Mouse (Mus musculus) gastrocnemius, adult 2 months (tissue): ENCODE measurements around the gene Sema3f. TPM values are rescaled to one million over a fixed set of nuclear protein-coding genes. Genes with fewer than 3 reads are reported as not detected.
A peak's percentile ranks its signal among the peaks of the same experiment; 100 is the strongest.

Source experiments
- DNase-seq: peaks from one replicate; pipeline ENCODE4 v3.0.0; 2022
- H3K27ac ChIP-seq: fragments of 200-600 bp; 2 replicates; pipeline ENCODE4 v1.8.1; 2022; ENCODE audit warnings: mild to moderate bottlenecking
- H3K4me3 ChIP-seq: fragments of 200-600 bp; 2 replicates; pipeline ENCODE4 v1.8.1; 2022; ENCODE audit warnings: mild to moderate bottlenecking, moderate library complexity
- CTCF ChIP-seq: fragments of 200-600 bp; IDR thresholded peaks from 2 replicates; pipeline ENCODE4 v1.8.1; 2022; ENCODE audit warnings: antibody characterized with exemption, mild to moderate bottlenecking, moderate library complexity
- intact Hi-C: fragments of 180-260 bp; cut with DNase I; formaldehyde crosslinking; loops from one replicate; pipeline ENCODE4 v1.15.1; 2025
- total RNA-seq, 2 experiments: library from RNA; stranded (reverse); gene quantifications; 2 replicates each; pipeline ENCODE4 v1.2.3; 2021

Sema3f gene
- total RNA-seq, 2 experiments from 2014 or later, result 6.3 to 9.2 TPM

DNA sequence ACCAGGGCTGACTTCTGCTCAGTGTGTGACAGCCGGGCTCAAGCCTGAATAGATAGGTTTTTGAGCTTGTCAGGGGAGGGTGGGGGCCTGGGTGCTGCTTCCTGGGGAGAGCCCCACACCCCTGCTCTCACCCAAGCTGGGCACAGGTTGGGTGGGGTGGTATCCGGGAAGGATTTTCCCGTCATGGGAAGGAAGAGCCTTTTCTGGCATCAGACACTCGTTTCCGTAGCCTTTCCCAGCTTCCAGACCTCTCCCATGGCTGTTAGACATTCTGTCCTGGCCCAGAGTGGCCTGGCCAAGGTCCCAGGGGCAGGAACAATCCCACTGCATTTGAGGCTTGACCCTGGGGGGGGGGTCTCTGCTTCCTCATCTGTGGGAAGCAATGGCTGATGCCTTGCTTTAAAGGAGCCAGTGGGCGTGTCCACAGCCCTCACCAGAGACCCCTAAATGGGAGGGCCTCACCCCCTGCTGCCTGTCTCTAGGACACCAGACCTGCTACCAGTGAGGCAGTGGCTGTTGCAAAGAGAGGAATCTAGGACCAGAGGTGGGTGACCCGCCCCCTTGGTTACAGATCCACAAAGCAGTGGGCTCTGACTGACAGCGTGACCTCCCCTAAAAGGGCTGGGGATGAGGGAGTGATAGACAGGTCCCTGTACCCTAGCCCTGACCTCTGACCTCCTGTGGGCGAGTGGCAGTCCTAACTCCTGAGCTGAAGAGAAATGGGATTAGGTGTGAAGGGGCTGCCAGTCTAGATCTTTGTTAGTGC lies 13.2 kb downstream of the Sema3f start:
- TF ChIP-seq CTCF, result no peak
- Histone ChIP-seq H3K4me3 (no peak overlapping the region), H3K27ac (peak overlapping the region; percentile 78)
- intact Hi-C loops, result no loop called here
- DNase-seq, result no peak

DNA sequence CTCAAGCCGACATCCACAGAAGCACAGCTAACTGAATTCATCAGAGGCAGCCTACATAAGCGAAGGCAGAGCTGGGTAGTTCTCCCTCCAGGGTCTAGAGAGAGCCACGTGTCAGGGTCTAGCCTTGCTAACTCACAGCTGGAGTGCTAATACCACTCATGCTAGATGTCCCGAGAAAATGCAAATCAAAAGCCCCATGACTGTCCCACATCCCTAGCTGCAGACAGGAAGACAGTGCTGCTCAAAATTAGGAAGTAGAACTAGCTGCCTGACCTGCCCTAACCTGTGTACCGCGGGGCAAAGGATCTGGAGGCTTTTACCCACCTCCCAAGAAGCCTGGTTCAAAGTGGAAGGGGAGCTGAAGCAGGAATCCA lies 14.2 kb downstream of the Sema3f start:
- intact Hi-C loops, result no loop called here
- H3K4me3 ChIP-seq, result no peak overlapping the region
- no peak for DNase-seq
- H3K27ac ChIP-seq, result peak overlapping the region; percentile 78
- TF ChIP-seq CTCF, result no peak

DNA sequence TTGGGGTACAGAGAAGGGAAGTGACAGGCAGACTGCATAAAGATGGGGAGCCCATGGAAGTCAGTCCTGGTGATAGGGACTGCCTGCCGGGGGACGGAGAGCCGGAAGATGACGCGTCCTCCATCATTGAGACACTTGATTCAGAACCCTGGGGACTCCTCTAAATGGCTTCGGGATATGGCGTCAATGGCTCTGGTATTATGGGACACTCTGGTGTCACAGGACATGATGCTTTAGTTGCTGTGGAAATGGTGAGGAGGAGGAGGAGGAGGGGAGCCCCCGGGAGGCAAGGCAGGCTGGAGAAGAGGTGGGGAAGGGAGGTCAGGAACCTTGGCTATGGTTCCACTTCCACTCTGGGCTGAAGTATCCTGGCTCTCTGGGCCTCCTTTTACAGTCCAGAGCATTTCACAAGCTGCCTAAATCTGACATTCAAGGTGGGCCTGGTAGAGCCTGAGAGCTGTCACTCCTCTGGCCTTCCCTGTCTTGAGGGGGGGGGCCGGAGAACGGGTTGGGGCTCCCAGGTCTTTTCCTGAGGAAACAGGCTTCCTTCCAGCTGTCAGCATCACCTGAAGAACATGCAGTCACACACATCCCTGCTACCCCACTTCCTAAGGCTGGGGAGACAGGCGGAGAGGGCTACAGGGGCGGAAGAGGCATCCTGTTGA lies 14.7 kb downstream of the Sema3f start:
- Histone ChIP-seq H3K4me3 (no peak overlapping the region), H3K27ac (peak overlapping the region; percentile 78)
- no peak for DNase-seq
- intact Hi-C loops, result no loop called here
- no peak for TF ChIP-seq CTCF

DNA sequence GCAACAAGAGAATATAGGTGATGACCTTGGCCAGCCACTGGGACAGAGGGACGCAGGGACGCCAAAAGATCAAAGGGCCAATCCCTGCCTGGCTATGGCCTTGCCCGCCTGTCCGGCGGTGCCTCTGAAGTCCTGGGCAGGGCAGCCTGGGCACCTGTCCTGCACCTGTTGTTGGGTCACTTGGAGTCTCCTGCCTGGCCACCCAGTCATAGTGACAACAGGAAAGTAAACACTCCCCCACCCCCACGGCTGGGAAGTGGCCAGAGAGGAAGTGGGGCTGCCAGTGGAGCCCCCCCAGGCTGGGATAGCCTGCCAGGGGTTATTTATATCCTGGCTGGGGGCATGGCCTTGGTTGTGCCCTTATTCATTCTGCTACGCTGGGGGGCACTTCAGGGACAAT lies 15.6 kb downstream of the Sema3f start:
- Histone ChIP-seq H3K4me3 (no peak overlapping the region), H3K27ac (peak overlapping the region; percentile 78)
- peak; percentile 66 for DNase-seq
- intact Hi-C loops, result no loop called here
- TF ChIP-seq CTCF, result no peak

DNA sequence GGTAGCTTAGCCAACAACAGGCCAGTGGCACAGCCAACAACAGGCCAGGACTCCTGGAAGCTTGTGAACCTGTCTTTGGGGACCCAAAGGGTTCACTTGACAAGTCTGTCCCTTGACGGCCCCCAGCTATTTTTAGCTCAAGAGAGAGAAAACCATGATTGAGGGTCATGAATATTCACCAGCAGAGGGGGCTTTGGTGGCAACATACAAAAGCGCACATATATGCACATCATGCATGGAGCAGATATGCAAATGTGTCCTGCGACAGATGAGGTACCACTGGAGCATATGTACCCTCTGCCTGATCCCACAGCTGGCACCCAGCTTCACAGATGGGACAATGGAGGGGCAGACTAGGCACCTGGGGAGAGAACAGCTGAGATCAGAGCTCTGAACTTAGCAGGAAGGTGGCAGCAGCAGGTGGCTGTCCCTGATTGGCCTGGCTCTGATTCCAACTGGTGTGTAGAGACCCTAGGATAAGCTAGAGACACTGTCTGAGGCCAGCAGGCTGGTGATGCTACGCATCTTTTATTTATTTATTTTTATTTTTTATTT lies 16.8 kb downstream of the Sema3f start:
- Histone ChIP-seq H3K27ac (no peak overlapping the region), H3K4me3 (no peak overlapping the region)
- no peak for TF ChIP-seq CTCF
- intact Hi-C loops, result no loop called here
- DNase-seq, result no peak

DNA sequence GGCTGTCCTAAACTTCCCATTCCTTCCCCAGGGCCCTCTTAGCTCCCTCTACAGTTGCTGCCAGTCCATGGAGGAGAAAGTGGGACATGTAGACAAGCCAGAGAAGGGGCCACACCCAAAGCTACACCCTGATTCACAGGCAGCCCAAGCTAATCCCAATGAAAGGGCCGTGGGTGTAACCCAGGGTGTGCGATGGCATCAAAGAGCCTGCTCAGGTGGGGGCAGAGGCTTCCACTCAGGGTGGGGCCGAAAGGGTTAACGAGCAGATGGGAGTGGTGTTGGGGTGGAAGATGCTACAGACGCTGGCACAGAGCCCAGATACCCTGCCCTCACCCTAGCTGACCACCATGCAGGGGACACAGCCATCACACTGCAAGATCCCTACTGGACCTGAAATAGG lies 17.5 kb downstream of the Sema3f start:
- intact Hi-C loops, result no loop called here
- no peak for TF ChIP-seq CTCF
- Histone ChIP-seq H3K27ac (no peak overlapping the region), H3K4me3 (no peak overlapping the region)
- no peak for DNase-seq

DNA sequence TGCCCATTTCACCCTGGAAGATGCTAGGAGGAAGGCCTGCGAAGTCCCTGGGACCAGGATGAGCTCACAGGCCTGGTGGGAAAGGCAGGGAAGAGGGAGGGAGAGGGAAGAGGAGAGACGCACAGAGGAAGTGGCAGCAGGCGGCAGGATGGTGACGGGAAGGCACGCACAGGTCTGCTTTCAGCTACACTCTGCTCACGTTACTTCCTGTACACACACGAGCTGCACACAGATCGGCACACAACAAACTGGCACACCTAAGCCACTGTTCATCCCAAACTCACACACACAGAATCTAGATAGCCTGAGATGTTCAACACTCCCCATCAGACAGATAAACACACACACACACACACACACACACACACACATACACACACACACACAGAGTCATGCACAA lies 19.9 kb downstream of the Sema3f start:
- intact Hi-C loops, result no loop called here
- no peak overlapping the region for H3K4me3 ChIP-seq
- no peak for DNase-seq
- TF ChIP-seq CTCF, result no peak
- H3K27ac ChIP-seq, result no peak overlapping the region

DNA sequence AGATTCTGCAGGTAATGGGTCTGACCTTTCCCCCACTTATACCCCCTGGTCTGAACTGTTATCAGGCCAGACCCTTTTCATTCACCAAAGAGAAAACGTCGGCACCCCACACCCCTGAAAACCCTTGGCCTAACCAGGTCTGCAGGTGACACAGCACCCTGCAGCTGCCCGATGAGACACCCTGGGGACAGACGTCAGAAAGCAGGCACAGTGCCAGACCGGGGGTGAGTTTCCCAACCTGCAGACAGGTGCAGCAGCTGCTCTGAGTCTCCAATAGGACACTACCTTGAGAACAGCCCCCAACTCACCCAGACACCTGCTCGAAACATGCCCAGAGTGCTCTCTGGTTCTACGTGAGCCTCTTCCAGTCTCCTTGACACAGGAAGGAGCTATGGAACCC lies 21.3 kb downstream of the Sema3f start:
- DNase-seq, result no peak
- intact Hi-C loops, result no loop called here
- TF ChIP-seq CTCF, result no peak
- H3K27ac ChIP-seq, result no peak overlapping the region
- no peak overlapping the region for H3K4me3 ChIP-seq

DNA sequence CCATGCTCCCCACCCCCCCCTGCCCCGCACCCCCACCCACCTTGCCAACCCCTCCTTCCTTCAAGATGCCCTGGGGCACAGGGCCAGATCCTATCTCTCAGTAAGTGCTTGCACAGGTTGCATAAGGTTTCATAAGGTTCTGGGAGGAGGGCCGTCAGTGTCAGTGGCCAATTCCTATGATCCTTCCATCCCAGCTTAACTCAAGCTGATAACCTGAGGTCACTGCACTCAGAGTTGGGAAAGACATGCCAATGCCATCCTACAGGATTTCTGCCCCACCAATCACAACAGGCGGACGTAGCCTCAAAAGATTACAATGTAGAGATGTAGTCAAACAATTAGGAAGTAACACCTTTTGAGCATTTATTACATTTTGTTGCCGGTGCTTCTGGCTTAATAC lies 21.9 kb downstream of the Sema3f start:
- TF ChIP-seq CTCF, result no peak
- DNase-seq, result no peak
- H3K27ac ChIP-seq, result no peak overlapping the region
- H3K4me3 ChIP-seq, result no peak overlapping the region
- intact Hi-C loops, result no loop called here

DNA sequence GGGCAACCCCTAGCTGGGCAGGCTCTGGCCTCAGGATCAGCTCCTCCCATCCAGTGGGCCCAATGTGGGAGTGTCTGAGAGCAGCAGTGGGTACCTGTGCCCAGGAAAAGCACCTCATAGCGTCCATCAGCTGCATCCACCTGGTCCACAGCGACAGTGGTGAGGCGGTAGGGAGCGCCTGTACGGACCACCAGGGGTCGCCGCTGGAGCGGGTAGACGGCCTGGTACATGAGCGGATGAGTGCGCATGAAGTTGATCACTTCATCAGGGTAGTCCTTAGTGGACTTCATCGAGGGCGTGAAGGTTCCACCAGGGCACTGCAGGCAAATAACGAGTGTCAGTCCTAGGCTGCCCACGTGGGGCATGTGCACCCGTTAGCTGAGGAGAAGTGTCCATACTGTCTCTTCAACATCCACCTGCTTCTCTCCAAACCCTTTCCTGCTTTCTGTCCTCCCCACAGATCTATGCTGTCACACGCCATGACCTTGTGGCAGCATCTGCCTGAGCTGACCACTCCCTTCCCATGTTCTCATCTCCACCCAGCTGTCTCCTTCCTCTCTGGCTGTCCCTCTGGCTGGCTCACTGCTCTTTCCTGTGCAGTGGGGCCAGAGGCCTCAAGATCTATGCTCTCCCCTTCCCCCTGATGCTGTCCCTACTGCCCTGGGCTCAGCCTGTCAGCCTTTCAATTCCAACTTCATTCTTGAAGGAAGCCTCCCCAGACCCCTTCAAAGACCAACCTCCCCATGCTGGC lies 24.9 kb downstream of the Sema3f start:
- DNase-seq, result peak; percentile 70
- intact Hi-C loops, result loop anchor here (2.0 kb wide), 1 partner anchor 53 kb away; no protein-coding TSS in a partner anchor
- Histone ChIP-seq H3K4me3 (no peak overlapping the region), H3K27ac (peak overlapping the region; percentile 46; the same call in 1 of the 2 replicates)
- peak; percentile 75 for TF ChIP-seq CTCF

DNA sequence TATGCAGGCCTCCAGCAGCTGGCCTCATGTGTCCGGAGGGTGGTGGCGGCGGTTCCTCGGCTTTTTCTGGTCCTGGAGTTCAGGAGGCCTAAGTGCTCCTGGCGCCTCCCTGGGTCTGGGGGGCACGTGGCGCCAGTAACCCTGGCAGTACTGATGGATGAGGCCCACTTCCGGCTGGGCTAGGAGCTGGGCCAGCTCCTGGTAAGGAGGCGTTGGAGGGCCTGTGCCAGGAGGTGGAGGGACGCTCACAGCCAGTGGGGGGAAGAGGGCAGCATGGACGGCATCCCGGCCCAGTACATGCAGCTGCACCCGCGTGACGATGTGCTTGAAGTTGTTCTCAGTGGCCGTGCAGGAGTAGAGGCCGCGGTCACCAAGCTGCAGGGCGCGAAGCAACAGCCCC lies 27.9 kb downstream of the Sema3f start:
- no peak for DNase-seq
- no peak overlapping the region for H3K27ac ChIP-seq
- intact Hi-C loops, result no loop called here
- no peak overlapping the region for H3K4me3 ChIP-seq
- TF ChIP-seq CTCF, result no peak

DNA sequence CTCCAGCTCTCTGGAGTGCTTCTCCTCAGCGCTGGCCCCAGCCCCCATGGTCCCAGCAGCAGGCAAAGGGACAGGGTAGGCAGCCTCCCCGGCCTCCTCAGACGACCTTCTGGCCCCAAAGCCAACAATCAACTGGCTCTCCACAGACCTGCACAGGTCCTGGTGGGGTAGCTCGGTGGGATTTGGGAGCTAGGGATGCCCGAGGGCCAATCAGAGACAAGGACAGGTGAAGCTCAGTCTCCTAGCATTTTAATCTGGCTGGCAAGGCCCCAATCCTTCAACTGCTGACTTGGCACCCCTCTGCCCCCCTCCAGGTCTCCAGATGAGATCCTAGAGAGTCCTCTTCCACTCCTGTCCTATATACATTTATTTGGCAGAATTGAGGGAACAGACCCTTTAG lies 30.8 kb downstream of the Sema3f start, which contains the start of gene Gnat1:
TSS of gene Gnat1 (minus strand) at position 212 of the 400 bp plus-strand sequence.
- intact Hi-C loops, result no loop called here
- no peak for TF ChIP-seq CTCF
- Histone ChIP-seq H3K4me3 (no peak within 1 kb of the TSS), H3K27ac (no peak within 1 kb of the TSS)
- no peak for DNase-seq

DNA sequence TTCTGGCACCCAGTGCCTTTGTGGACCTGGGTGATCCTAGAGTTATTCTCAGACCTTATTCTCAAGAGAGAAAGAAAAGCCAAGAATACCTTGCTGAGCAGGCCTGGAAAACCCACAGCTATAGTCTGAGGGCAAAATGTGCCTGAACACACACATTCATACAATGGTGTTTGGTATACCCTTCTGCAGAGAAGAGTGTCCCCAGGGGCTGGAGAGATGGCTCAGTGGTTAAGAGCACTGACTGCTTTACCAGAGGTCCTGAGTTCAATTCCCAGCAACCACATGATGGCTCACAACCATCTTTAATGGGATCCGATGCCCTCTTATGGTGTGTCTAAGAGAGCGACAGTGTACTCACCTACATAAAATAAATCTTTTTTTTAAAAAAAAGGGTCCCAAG lies 31.4 kb downstream of the Sema3f start:
- no peak overlapping the region for H3K27ac ChIP-seq
- no peak for TF ChIP-seq CTCF
- intact Hi-C loops, result no loop called here
- no peak for DNase-seq
- H3K4me3 ChIP-seq, result no peak overlapping the region
